Mouse (Mus musculus) midbrain, postnatal 0 days (tissue): ENCODE data around the gene Supt3. TPM values are rescaled to one million over a fixed set of nuclear protein-coding genes. Genes with fewer than 3 reads are reported as not detected.

Source experiments
- ATAC-seq: fragments of 200-750 bp; cut with Nextera tagmentation; 2 replicates; pipeline ENCODE4 v1.8.0; 2017; ENCODE audit warnings: moderate number of reproducible peaks, mild to moderate bottlenecking, moderate TSS enrichment, moderate library complexity; ENCODE audit not compliant: low FRiP score
- DNase-seq: peaks from one replicate; pipeline ENCODE4 v3.0.0-alpha.2; 2015; ENCODE audit warnings: low spot score
- H3K27ac ChIP-seq: fragments of 300-500 bp; sonication (generic); 2 replicates; pipeline ENCODE4 v1.5.1; 2014; ENCODE audit warnings: low read depth, mild to moderate bottlenecking, low read length, mixed read lengths
- H3K27me3 ChIP-seq: fragments of 300-500 bp; sonication (generic); 2 replicates; pipeline ENCODE4 v1.6.1; 2014; ENCODE audit warnings: low read length, control low read depth, mixed read lengths; ENCODE audit not compliant: insufficient read depth
- H3K36me3 ChIP-seq: fragments of 300-500 bp; sonication (generic); 2 replicates; pipeline ENCODE4 v1.6.1; 2014; ENCODE audit warnings: low read length, control low read depth, mixed read lengths; ENCODE audit not compliant: insufficient read depth
- H3K4me1 ChIP-seq: fragments of 300-500 bp; sonication (generic); 2 replicates; pipeline ENCODE4 v1.6.1; 2014; ENCODE audit warnings: mild to moderate bottlenecking, control low read depth, antibody characterized with exemption, low read length, mixed read lengths; ENCODE audit not compliant: insufficient read depth
- H3K4me2 ChIP-seq: fragments of 300-500 bp; sonication (generic); 2 replicates; pipeline ENCODE4 v1.6.1; 2014; ENCODE audit warnings: low read depth, mild to moderate bottlenecking, low read length, mixed read lengths; ENCODE audit not compliant: poor library complexity, severe bottlenecking
- H3K4me3 ChIP-seq: fragments of 300-500 bp; sonication (generic); 2 replicates; pipeline ENCODE4 v1.5.1; 2014; ENCODE audit warnings: low read depth, mild to moderate bottlenecking, low read length, moderate library complexity
- H3K9ac ChIP-seq: fragments of 300-500 bp; sonication (generic); replicated peaks from 2 replicates; pipeline ENCODE4 v1.6.1; 2014; ENCODE audit warnings: mild to moderate bottlenecking, low read length, moderate library complexity, mixed read lengths; ENCODE audit not compliant: poor library complexity, severe bottlenecking
- H3K9me3 ChIP-seq: fragments of 300-500 bp; sonication (generic); 2 replicates; pipeline ENCODE4 v1.6.1; 2016; ENCODE audit warnings: low read length, control low read depth
- CTCF ChIP-seq: IDR thresholded peaks from 2 replicates; pipeline ENCODE4 v1.5.1; 2016; ENCODE audit warnings: antibody characterized with exemption, mild to moderate bottlenecking
- WGBS: fragments of 180-500 bp; shearing (Covaris S2); extraction: QIAGEN DNeasy Blood & Tissue Kit; methylation state at CpG from one replicate; pipeline ENCODE4 v1.1.7; 2014; 5-methylcytosine and 5-hydroxymethylcytosine counted together
- polyA plus RNA-seq: library from polyadenylated mRNA; unstranded; fragments of >200 nt; fragmentation: Nextera tagmentation; extraction: Ambion mirVana; gene quantifications from 2 replicates; pipeline ENCODE4 v1.2.1, GENCODE M21; 2015
- total RNA-seq: library from RNA; depleted of rRNA; stranded (reverse); fragments of >200 nt; gene quantifications from 2 replicates; pipeline ENCODE4 v1.2.3, GENCODE M21; 2014

Supt3 gene
- total and polyA plus RNA-seq, 2 experiments from 2014 or later, result 5.7 to 23.3 TPM

DNA sequence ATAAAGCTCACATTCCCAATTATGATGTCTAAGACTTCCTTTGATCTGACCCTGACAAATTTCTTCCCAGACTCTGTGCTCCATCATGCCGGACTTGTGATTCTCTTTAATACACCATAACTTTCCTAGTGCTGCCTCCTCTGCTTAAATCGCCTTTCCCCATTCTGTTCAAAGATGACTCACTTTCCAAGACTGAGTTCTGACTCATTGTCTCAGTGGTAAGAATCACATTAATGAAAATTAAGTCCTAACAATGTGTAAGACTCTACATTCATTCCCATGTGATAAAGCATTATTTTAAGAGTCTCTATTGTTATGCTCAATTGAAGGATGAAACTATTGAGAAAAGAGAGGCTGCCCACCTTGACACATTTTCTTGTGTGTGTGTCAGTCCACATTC is 6.1 kb upstream of the Supt3 start:
- Histone ChIP-seq H3K27ac (no peak overlapping the region), H3K9ac (no peak overlapping the region), H3K4me2 (no peak overlapping the region), H3K4me3 (no peak overlapping the region), H3K4me1 (no peaks in the 10 kb centered on the region), H3K9me3 (no peaks in the 10 kb centered on the region), H3K27me3 (no peaks in the 10 kb centered on the region), H3K36me3 (no peaks in the 10 kb centered on the region)
- ATAC-seq, result no peak
- no peak for DNase-seq
- TF ChIP-seq CTCF, result no peak
- WGBS, result 81% methylated on average over 2 of the region's 2 CpGs

DNA sequence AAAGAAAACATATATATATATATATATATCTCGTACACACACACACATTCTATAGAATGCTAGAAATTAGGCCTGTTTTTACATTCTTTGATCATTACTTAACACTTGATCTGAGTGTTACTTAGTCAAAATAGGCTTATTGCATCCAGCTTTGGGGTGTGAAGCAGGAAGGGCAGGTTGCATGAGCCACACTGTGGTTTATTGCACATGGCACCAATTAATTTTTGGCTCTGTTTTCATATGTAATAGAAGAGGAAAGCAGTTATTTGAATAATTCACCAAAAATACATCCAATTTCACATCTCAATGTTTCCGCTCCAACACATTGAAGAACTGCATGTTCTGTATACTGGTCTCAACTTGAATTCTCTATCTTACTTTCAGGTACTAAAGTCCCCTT is 4.4 kb upstream of the Supt3 start:
- no peak for DNase-seq
- Histone ChIP-seq H3K4me3 (no peak overlapping the region), H3K36me3 (no peaks in the 10 kb centered on the region), H3K9me3 (no peaks in the 10 kb centered on the region), H3K27ac (no peak overlapping the region), H3K9ac (no peak overlapping the region), H3K4me1 (no peaks in the 10 kb centered on the region), H3K27me3 (no peaks in the 10 kb centered on the region), H3K4me2 (no peak overlapping the region)
- ATAC-seq, result no peak
- WGBS, result 93% methylated on average over 2 of the region's 2 CpGs
- TF ChIP-seq CTCF, result no peak

DNA sequence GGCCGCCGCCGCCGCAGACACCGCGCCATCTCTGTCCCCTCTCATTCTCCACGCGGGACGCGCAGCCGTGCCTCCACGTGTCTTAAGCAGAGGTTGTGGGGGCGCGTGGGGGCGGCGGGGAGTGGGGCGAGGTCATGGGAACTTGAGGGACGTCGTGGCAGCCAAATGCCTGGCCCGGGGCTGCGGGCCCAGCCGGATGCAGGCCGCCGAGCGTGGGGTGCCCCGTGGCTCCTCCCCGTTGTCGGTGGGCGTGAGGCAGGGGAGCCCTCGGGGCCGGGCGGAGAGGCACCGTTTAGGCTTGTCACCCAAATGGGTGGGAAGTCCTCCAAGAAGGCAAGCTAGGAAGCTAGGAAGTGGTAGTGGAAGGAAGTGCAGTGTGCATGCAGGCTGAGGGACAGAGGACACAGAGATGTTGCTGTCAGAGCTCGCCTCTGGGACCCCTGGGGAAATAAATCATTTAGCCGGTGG is 419 bp downstream of the Supt3 start:
- H3K4me1 ChIP-seq, result peaks cover 4% of the 10 kb centered on the region; the same call in 1 of the 2 replicates
- H3K4me3 ChIP-seq, result peak overlapping the region; percentile 81
- TF ChIP-seq CTCF, result peak; percentile 42
- peak overlapping the region; percentile 89 for H3K9ac ChIP-seq
- H3K4me2 ChIP-seq, result peak overlapping the region; percentile 67
- DNase-seq (peak; percentile 72), ATAC-seq (peak; percentile 87)
- H3K36me3 ChIP-seq, result no peaks in the 10 kb centered on the region
- no peaks in the 10 kb centered on the region for H3K9me3 ChIP-seq
- under 1% methylated on average over 33 of the region's 35 CpGs for WGBS
- no peaks in the 10 kb centered on the region for H3K27me3 ChIP-seq
- H3K27ac ChIP-seq, result peak overlapping the region; percentile 88

DNA sequence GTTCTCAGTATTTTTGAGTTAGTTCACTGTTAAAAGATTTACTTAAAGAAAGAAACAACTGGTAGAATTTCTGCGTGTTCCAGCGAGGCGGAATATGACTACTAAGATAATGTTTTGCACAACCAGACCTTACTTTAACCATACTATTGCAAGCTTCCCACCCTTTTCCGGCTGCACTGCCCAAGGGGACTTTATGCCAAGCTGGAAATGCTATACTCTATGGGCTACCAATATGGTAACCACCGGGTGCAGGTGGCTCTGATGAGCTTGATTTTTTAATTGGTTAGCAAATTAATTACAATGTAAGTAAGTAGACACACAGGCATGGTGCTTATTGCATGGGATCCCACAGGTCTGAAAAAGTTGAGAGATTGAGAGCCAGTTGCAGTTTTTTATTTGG is 1.2 kb downstream of the Supt3 start:
- Histone ChIP-seq H3K4me3 (peak overlapping the region; percentile 81), H3K27ac (no peak overlapping the region), H3K9ac (no peak overlapping the region; the same call in 1 of the 2 replicates), H3K4me1 (peaks cover 4% of the 10 kb centered on the region; the same call in 1 of the 2 replicates), H3K36me3 (no peaks in the 10 kb centered on the region), H3K9me3 (no peaks in the 10 kb centered on the region), H3K27me3 (no peaks in the 10 kb centered on the region), H3K4me2 (peak overlapping the region; percentile 67)
- peak; percentile 1 for DNase-seq
- 63% methylated on average over 5 of the region's 5 CpGs for WGBS
- ATAC-seq, result no peak
- no peak for TF ChIP-seq CTCF

DNA sequence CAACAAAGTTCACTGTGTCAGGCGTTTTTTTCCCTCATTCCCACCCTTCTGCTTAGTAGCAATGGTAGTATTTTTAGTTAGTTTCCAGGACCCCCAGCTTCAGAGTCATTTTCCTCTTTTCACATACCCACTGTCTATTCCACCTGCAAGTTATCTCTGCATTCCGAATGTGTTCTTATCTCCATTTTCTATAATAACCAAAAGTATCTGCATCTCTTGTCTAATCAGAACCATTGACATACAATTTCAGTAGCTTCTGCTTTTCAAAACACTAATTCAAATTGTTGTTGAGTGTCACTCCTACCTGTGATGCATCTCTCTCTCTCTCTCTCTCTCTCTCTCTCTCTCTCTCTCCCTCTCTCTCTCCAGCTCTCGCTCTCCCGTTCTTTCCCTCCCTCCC is 3.4 kb downstream of the Supt3 start:
- H3K36me3 ChIP-seq, result no peaks in the 10 kb centered on the region
- no peak overlapping the region for H3K27ac ChIP-seq
- no peak overlapping the region for H3K4me3 ChIP-seq
- ATAC-seq (no peak), DNase-seq (no peak)
- no peaks in the 10 kb centered on the region for H3K9me3 ChIP-seq
- H3K4me2 ChIP-seq, result no peak overlapping the region
- H3K9ac ChIP-seq, result no peak overlapping the region
- WGBS, result 68% methylated on average over 4 of the region's 4 CpGs
- H3K27me3 ChIP-seq, result no peaks in the 10 kb centered on the region
- no peak for TF ChIP-seq CTCF
- peaks cover 4% of the 10 kb centered on the region; the same call in 1 of the 2 replicates for H3K4me1 ChIP-seq

DNA sequence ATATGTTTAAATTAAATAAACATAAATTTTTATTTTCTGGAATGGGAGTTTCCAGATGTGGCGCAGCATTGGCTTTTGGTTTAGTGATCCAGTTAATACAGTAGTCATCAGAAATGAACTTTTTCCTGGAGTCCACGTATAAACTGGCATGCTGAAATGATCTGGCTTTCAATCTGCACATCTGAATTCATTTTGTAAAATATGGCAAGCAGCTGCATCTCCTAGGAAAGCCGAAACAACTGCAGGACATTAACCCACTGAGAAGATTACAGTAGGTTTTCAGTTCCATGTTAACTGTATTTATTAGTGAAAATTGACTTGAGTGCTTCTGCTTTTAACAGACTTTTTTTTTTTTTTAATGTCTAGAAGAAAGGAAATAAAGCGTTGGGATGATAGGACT is 5.4 kb downstream of the Supt3 start:
- no peak for DNase-seq
- H3K9ac ChIP-seq, result no peak overlapping the region
- no peaks in the 10 kb centered on the region for H3K9me3 ChIP-seq
- H3K4me2 ChIP-seq, result no peak overlapping the region
- H3K27me3 ChIP-seq, result no peaks in the 10 kb centered on the region
- no peak overlapping the region for H3K4me3 ChIP-seq
- no peak for TF ChIP-seq CTCF
- no peaks in the 10 kb centered on the region for H3K36me3 ChIP-seq
- no peak overlapping the region for H3K27ac ChIP-seq
- H3K4me1 ChIP-seq, result peaks cover 4% of the 10 kb centered on the region; the same call in 1 of the 2 replicates
- WGBS, result 90% methylated on average over 4 of the region's 4 CpGs
- ATAC-seq, result no peak
